Mouse (Mus musculus): Measurements from ENCODE around the gene Defb28.

The Defb28 gene

GRCm38 (mm10) chr2:152556655-152557054 is 38.6 kb downstream of the Defb28 start:
- 90% methylated on average over 7 of the region's 7 CpGs for WGBS

- WGBS = 82% methylated on average over 5 of the region's 5 CpGs
Observed at GRCm38 (mm10) chr2:152569038-152569437, 51.0 kb downstream of the Defb28 start, which contains the start of gene Gm17416. Gene Gm17416, plus strand, starts transcription at chr2:152569338.

GRCm38 (mm10) chr2:152569881-152570280 is 51.8 kb downstream of the Defb28 start:
- WGBS = 85% methylated on average over 4 of the region's 4 CpGs

- 93% methylated on average over 6 of the region's 6 CpGs for WGBS
Observed at GRCm38 (mm10) chr2:152570313-152570712, 52.3 kb downstream of the Defb28 start.
